Mouse (Mus musculus): ENCODE data around the gene Nap1l4.

The Nap1l4 gene

DNA sequence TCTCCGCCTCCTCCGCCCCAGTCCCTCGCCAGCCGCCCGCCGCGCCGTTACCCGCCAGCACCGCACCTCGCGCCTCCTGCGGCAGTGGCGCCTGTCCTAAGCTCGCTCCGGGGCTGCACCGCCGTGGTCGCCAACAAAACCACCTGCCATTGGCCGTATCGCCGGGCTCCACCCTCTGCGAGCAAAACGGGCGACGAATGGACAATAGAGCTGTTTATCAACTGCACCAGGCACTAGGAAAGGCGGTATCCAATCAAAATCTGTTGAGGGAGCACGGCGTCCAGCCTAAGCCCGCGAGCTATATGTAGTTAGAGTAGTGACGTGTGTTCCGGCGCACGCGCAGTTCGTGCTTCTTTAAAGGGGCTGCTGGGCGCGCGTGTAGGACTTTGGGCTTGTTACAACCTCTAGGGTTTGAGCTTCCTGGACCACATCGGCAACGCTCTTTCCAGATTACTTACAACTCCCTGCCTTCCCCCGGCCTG, at the start of gene Nap1l4:
Gene Nap1l4 (minus strand): TSS at position 131 of the 482 bp plus-strand sequence.
- no peak; the same call in 1 of the 2 replicates for TF ChIP-seq GATA4 (IDR thresholded peaks at IDR 0.05; ENCODE audit: insufficient replicate concordance, low read length)

DNA sequence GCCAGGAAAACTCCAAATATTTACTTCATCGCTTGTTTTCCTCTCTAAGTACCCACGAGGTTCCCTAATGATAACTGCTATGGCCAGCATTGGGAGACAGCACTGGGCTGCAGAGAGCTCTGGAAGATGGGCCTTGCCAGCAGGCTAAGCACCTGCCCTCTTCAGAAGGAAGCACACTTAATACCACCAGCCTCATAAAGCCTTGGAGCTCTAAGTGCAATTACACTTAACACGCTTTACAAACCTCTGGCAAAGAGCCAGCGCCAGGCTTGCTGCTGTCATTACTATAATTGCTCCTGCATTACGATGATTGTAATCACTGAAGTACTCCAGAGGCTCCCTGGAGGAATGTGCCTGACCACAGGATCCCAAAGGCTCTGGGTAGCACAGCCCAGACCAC, 46.0 kb upstream of the Nap1l4 start:
- TF ChIP-seq GATA4 (IDR thresholded peaks at IDR 0.05; ENCODE audit: insufficient replicate concordance, low read length) = no peak

DNA sequence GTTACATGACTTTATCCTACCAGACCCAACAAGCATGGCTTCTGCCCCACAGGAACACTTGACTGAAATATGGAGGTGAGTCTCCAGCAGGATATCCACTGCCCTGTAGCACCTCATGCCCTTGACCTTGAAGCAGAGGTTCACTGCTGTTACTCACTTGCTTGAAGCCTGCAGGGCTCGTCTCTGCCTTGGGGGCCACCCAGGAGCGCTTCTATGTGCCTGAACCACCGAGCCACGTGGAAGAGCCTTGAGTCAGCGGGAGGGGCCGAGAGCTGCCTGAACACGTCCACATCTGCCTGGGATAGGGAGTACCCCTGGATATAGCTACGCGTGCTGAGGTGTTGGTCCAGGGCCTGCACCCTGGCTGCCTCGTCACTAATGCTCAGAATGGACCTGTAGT, 43.3 kb upstream of the Nap1l4 start:
- TF ChIP-seq GATA4 (IDR thresholded peaks at IDR 0.05; ENCODE audit: insufficient replicate concordance, low read length) = no peak

- TF ChIP-seq GATA4 (IDR thresholded peaks at IDR 0.05; ENCODE audit: insufficient replicate concordance, low read length) = no peak
Measured at GRCm38 (mm10) chr7:143588006-143588405, 39.1 kb upstream of the Nap1l4 start.

DNA sequence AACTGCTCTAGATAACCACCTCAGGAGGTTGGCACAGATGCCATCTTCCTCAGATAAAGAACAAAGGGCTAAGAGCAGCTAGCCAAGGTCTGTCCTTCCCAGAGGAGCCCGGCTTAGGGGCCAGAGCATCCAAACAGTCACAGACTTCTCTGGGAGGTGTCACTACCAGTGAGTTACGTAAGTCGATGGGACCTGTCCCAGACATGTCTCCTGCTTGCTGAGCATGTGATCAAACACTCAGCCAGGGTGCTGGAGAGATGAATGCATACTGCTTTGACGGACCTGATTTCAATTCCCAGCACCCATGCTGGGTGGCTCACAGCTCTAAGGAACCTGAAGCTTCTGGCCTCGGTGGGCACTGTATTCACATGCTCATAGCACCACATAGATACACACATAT, 38.7 kb upstream of the Nap1l4 start:
- TF ChIP-seq GATA4 (IDR thresholded peaks at IDR 0.05; ENCODE audit: insufficient replicate concordance, low read length) = no peak

DNA sequence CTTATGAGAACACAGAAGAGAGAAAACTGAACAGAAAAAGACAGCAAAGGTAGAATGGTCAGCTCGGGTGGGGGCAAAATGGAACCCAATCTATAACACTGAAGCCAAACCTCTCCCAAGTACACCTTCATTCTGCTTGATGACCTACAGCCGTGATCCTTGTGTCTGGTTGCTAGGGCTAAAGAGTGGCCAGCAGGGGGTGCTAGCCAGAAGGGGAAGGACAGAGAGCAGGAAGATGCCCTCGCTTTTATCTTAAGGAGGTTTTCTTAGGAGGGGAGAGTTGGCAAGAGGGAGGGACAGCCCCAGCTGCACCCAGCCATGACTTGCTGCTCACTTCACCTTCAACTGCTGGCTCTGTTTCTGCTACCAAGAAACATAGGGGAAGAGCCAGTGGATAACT, 35.0 kb upstream of the Nap1l4 start:
- no peak for TF ChIP-seq GATA4 (IDR thresholded peaks at IDR 0.05; ENCODE audit: insufficient replicate concordance, low read length)

GRCm38 (mm10) chr7:143583025-143583424, 34.1 kb upstream of the Nap1l4 start:
- no peak for TF ChIP-seq GATA4 (IDR thresholded peaks at IDR 0.05; ENCODE audit: insufficient replicate concordance, low read length)

DNA sequence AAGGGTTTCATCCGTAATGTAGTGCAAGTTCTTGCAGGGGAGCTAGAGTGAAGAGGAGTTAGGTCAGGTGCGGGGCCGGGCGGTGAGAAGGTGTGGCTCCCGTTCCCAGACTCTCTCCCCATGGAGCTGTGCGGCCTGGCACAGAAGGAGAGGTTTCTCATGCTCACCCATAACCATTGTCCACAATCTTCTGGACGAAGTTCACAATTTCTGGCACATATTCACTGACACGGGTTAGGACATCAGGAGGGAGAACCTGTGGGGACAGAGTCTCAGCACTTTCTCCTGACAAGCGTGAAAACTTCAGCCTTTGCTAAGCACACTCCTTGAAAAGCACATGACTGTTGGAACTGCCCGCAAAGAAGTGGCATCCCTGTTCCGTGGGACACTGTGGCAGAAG, 26.8 kb upstream of the Nap1l4 start:
- TF ChIP-seq GATA4 (IDR thresholded peaks at IDR 0.05; ENCODE audit: insufficient replicate concordance, low read length) = no peak

DNA sequence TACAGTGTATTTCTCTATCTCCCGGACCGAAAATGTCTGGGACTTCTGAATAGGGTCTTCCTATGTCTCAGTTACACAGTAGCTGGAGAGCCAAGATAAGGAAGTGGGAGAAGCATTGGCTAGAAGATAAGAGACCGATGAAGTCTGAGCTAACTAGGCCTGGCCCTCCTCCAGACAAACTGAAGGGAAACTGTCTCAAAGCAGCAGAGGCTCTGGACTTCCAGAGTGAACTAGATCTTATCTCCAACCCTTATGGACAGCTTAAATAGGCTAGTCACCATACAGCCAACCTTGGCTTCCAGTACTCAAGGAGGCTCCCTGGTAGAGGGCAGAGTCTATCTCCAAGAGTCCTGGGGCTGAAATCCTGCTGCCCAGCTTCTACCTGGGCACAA, 16.7 kb upstream of the Nap1l4 start:
- TF ChIP-seq GATA4 (IDR thresholded peaks at IDR 0.05; ENCODE audit: insufficient replicate concordance, low read length) = no peak

GRCm38 (mm10) chr7:143565015-143565647, 16.2 kb upstream of the Nap1l4 start:
- TF ChIP-seq GATA4 (IDR thresholded peaks at IDR 0.05; ENCODE audit: insufficient replicate concordance, low read length) = no peak

- no peak for TF ChIP-seq GATA4 (IDR thresholded peaks at IDR 0.05; ENCODE audit: insufficient replicate concordance, low read length)
Measured at GRCm38 (mm10) chr7:143563787-143564186, 14.9 kb upstream of the Nap1l4 start.

GRCm38 (mm10) chr7:143557616-143558015, 8.7 kb upstream of the Nap1l4 start:
- TF ChIP-seq GATA4 (IDR thresholded peaks at IDR 0.05; ENCODE audit: insufficient replicate concordance, low read length) = no peak

DNA sequence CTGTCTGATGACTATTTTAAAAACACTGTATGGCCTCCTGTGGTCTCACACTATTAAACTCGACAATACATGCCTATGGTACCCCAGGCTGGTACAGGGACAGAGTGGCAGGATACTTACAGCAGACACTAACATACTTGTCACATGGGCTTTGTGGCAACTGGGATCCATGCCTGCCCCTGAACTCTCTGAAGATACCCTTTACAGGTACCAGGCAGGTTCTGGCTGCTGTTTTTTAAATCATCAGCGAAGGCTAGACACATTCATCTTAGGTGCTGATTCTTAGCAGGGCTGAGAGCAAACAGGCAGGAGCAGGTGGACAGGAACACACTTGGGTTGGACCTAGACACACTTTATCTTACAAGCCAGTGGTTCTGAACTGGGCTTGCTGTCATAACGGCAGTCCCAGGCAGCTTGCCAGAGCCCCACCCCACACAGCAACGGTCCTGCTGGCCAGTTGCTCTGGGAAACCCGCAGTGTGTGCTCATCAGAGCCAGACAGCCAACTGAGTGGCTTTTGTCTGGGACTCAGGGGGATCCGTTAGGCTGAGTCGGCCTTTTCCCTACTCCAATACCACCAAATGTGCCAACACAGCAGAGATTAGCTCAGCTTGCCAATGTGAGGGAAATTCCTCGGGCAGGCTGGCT, 8.2 kb upstream of the Nap1l4 start:
- TF ChIP-seq GATA4 (IDR thresholded peaks at IDR 0.05; ENCODE audit: insufficient replicate concordance, low read length) = no peak

- TF ChIP-seq GATA4 (IDR thresholded peaks at IDR 0.05; ENCODE audit: insufficient replicate concordance, low read length) = no peak
Measured at GRCm38 (mm10) chr7:143549588-143550220, 798 bp upstream of the Nap1l4 start.

GRCm38 (mm10) chr7:143548231-143548961, 510 bp downstream of the Nap1l4 start:
- TF ChIP-seq GATA4 (IDR thresholded peaks at IDR 0.05; ENCODE audit: insufficient replicate concordance, low read length) = no peak

DNA sequence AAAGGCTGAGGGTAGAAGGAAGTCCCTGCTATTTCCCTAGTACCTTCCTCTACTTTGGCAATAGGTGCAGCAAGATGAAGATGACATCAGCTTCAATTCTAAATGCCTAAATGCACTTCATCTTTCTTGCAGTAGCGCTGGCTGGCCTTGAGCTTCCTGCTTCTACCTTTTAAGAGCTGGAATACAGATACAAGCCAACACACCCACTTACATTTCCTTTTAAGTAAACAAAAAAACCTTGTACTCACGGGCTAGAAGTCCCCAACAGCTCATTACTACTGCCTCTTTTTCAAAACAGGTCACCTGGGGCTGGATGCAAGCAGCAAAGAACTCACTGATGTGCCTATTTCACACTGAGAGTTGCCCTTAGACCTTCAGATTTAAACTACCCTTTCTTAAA, 2.4 kb downstream of the Nap1l4 start:
- no peak for TF ChIP-seq GATA4 (IDR thresholded peaks at IDR 0.05; ENCODE audit: insufficient replicate concordance, low read length)
